Mouse (Mus musculus) heart, postnatal 0 days (tissue): ENCODE results near the gene Srsf5. TPM values are rescaled to one million over a fixed set of nuclear protein-coding genes. Genes with fewer than 3 reads are reported as not detected.

Experiments
- ATAC-seq: fragments of 200-750 bp; cut with Nextera tagmentation; 2 replicates; pipeline ENCODE4 v1.8.0; 2017; ENCODE audit warnings: low read depth, moderate number of reproducible peaks, moderate library complexity; ENCODE audit not compliant: insufficient read depth
- DNase-seq: peaks from one replicate; pipeline ENCODE4 v3.0.0-alpha.2; 2016; ENCODE audit warnings: low spot score
- H3K27ac ChIP-seq: fragments of 300-500 bp; sonication (generic); 2 replicates; pipeline ENCODE4 v1.5.1; 2014; ENCODE audit warnings: low read depth, mild to moderate bottlenecking
- H3K27me3 ChIP-seq: fragments of 300-500 bp; sonication (generic); 2 replicates; pipeline ENCODE4 v1.6.1; 2014; ENCODE audit warnings: low read length, mixed read lengths; ENCODE audit not compliant: control insufficient read depth, insufficient read depth
- H3K36me3 ChIP-seq: fragments of 300-500 bp; sonication (generic); replicated peaks from 2 replicates; pipeline ENCODE4 v1.6.1; 2014; ENCODE audit warnings: low read length, mixed read lengths; ENCODE audit not compliant: control insufficient read depth, insufficient read depth
- H3K4me1 ChIP-seq: fragments of 300-500 bp; sonication (generic); 2 replicates; pipeline ENCODE4 v1.6.1; 2014; ENCODE audit warnings: antibody characterized with exemption; ENCODE audit not compliant: control insufficient read depth, insufficient read depth
- H3K4me2 ChIP-seq: fragments of 300-500 bp; sonication (generic); 2 replicates; pipeline ENCODE4 v1.6.1; 2014; ENCODE audit warnings: low read depth, mild to moderate bottlenecking, low read length, moderate library complexity
- H3K4me3 ChIP-seq: fragments of 300-500 bp; sonication (generic); 2 replicates; pipeline ENCODE4 v1.5.1; 2014; ENCODE audit warnings: low read depth, low read length
- H3K9ac ChIP-seq: fragments of 300-500 bp; sonication (generic); replicated peaks from 2 replicates; pipeline ENCODE4 v1.6.1; 2014; ENCODE audit warnings: low read depth, low read length, mixed read lengths
- H3K9me3 ChIP-seq: fragments of 300-500 bp; sonication (generic); replicated peaks from 2 replicates; pipeline ENCODE4 v1.6.1; 2016; ENCODE audit warnings: low read length; ENCODE audit not compliant: control insufficient read depth
- CTCF ChIP-seq: IDR thresholded peaks from 2 replicates; pipeline ENCODE4 v1.5.1; 2016; ENCODE audit warnings: antibody characterized with exemption, control low read depth, low read depth
- EP300 ChIP-seq: IDR thresholded peaks from 2 replicates; pipeline ENCODE4 v1.6.1; 2016; ENCODE audit warnings: antibody characterized with exemption, low read depth
- WGBS: fragments of 180-500 bp; shearing (Covaris S2); extraction: QIAGEN DNeasy Blood & Tissue Kit; methylation state at CpG from one replicate; pipeline ENCODE4 v1.1.7; 2014; 5-methylcytosine and 5-hydroxymethylcytosine counted together
- polyA plus RNA-seq: library from polyadenylated mRNA; unstranded; fragments of >200 nt; fragmentation: Nextera tagmentation; extraction: Ambion mirVana; gene quantifications from 2 replicates; pipeline ENCODE4 v1.2.1, GENCODE M21; 2015
- total RNA-seq: library from RNA; depleted of rRNA; stranded (reverse); fragments of >200 nt; gene quantifications from 2 replicates; pipeline ENCODE4 v1.2.3, GENCODE M21; 2014; ENCODE audit warnings: low replicate concordance

The Srsf5 gene
- total and polyA plus RNA-seq, 2 experiments from 2014 or later: 227 to 275 TPM

DNA sequence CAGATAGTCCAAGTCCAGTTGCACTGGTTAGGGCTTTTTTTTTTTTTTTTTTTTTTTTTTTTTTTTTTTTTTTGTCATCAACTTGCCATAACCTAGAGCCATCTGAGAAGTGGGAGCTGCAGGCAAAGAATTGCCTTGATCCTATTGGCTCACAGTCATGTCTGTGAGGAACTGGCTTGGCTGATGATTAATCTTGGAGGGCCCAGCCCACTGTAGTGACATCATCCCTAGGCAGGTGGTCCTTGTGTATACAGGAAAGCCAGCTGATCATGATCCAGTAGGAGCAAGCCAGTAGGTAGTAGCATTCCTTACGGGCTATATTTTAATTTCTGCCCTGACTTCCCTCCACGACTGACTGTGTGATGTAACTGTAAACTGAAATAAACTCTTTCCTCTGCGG is 43.0 kb downstream of the Srsf5 start:
- Histone ChIP-seq H3K4me1 (no peaks in the 10 kb centered on the region), H3K4me2 (no peak overlapping the region), H3K9ac (no peak overlapping the region), H3K4me3 (no peak overlapping the region), H3K36me3 (no peaks in the 10 kb centered on the region), H3K27ac (no peak overlapping the region), H3K9me3 (no peaks in the 10 kb centered on the region), H3K27me3 (no peaks in the 10 kb centered on the region)
- no peak for DNase-seq
- TF ChIP-seq EP300 (no peak), CTCF (no peak)
- 84% methylated on average over 3 of the region's 3 CpGs for WGBS
- no peak for ATAC-seq

GRCm38 (mm10) chr12:80990901-80991445 is 45.7 kb downstream of the Srsf5 start:
- ATAC-seq: no peak
- no peak overlapping the region for H3K9ac ChIP-seq
- no peak for DNase-seq
- no peak overlapping the region for H3K4me3 ChIP-seq
- no peaks in the 10 kb centered on the region for H3K27me3 ChIP-seq
- H3K4me2 ChIP-seq: no peak overlapping the region
- TF ChIP-seq EP300: no peak
- no peak for TF ChIP-seq CTCF
- H3K27ac ChIP-seq: no peak overlapping the region
- WGBS: 79% methylated on average over 13 of the region's 13 CpGs
- no peaks in the 10 kb centered on the region for H3K4me1 ChIP-seq
- H3K9me3 ChIP-seq: no peaks in the 10 kb centered on the region
- no peaks in the 10 kb centered on the region for H3K36me3 ChIP-seq

DNA sequence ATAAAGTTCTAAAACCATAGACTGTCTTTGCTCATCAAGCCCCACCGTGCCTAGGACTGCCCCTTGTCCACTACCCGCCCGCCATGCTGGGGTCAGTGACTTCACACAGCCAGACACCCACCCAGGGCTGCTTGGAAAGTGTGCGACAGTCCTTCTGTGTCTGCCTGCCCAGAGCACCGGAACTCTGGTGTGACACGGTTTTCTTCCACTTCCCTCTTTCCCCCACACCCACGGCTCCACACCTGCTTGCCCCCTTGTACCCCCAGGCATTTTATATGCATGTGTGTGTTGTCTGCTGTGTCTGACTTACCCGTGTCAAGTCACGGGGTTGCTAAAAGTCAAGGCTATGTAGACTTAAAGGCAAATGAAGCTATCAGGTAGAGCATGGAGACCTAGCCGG is 46.5 kb downstream of the Srsf5 start:
- no peaks in the 10 kb centered on the region for H3K4me1 ChIP-seq
- 77% methylated on average over 10 of the region's 10 CpGs for WGBS
- no peak overlapping the region for H3K4me2 ChIP-seq
- H3K9me3 ChIP-seq: no peaks in the 10 kb centered on the region
- H3K27me3 ChIP-seq: peaks cover 2% of the 10 kb centered on the region; the same call in 1 of the 2 replicates
- no peak overlapping the region for H3K27ac ChIP-seq
- no peaks in the 10 kb centered on the region for H3K36me3 ChIP-seq
- ATAC-seq (no peak), DNase-seq (no peak)
- TF ChIP-seq EP300 (no peak), CTCF (no peak)
- H3K9ac ChIP-seq: no peak overlapping the region
- no peak overlapping the region for H3K4me3 ChIP-seq

GRCm38 (mm10) chr12:80992540-80993122 is 47.3 kb downstream of the Srsf5 start:
- Histone ChIP-seq H3K27me3 (peaks cover 6% of the 10 kb centered on the region; the same call in 1 of the 2 replicates), H3K4me2 (no peak overlapping the region), H3K9me3 (no peaks in the 10 kb centered on the region), H3K27ac (no peak overlapping the region), H3K4me1 (no peaks in the 10 kb centered on the region), H3K9ac (no peak overlapping the region), H3K36me3 (no peaks in the 10 kb centered on the region), H3K4me3 (no peak overlapping the region)
- no peak for ATAC-seq
- DNase-seq: no peak
- TF ChIP-seq EP300 (no peak), CTCF (peak; percentile 22; the same call in 1 of the 2 replicates)
- WGBS: 74% methylated on average over 8 of the region's 8 CpGs

DNA sequence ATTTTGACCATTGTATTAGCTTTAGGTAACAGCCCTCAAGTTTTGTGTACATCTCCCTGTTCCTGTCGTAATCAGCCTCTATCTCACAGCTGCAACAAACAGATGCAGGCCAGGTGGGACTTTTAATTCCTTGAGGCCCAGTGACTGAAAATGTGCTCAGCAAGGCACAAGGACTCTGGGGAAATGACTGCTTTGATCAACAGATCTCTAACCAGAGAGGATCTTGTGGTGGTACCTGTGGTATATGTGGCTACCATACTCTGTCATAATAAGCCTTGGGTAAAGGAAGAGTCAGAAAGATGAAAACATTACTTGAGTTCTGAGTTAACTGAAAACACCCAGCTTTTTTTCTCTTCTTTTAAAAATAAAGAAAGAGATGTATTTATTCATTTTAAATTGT is 48.5 kb downstream of the Srsf5 start:
- Histone ChIP-seq H3K27me3 (peaks cover 11% of the 10 kb centered on the region), H3K4me1 (no peaks in the 10 kb centered on the region), H3K9ac (no peak overlapping the region), H3K36me3 (no peaks in the 10 kb centered on the region), H3K4me2 (no peak overlapping the region), H3K9me3 (no peaks in the 10 kb centered on the region), H3K27ac (no peak overlapping the region), H3K4me3 (no peak overlapping the region)
- DNase-seq: no peak
- TF ChIP-seq CTCF: no peak
- 82% methylated on average over 1 of the region's 1 CpGs for WGBS
- no peak for ATAC-seq

- 81% methylated on average over 4 of the region's 4 CpGs for WGBS
- no peak for TF ChIP-seq EP300
- TF ChIP-seq CTCF: no peak
These were observed 50.0 kb downstream of the Srsf5 start for GRCm38 (mm10) chr12:80995326-80995725.

More at GRCm38 (mm10) chr12:80995326-80995725, 50.0 kb downstream of the Srsf5 start:
- Histone ChIP-seq H3K9ac (no peak overlapping the region), H3K4me3 (no peak overlapping the region), H3K27ac (no peak overlapping the region), H3K4me1 (no peaks in the 10 kb centered on the region), H3K4me2 (no peak overlapping the region), H3K9me3 (no peaks in the 10 kb centered on the region), H3K27me3 (peaks cover 19% of the 10 kb centered on the region), H3K36me3 (no peaks in the 10 kb centered on the region)
- no peak for ATAC-seq
- DNase-seq: no peak
